Mouse (Mus musculus): ENCODE measurements around the gene Tnfsf12. TPM values are rescaled to one million over a fixed set of nuclear protein-coding genes. Genes with fewer than 3 reads are reported as not detected.
A peak's percentile ranks its signal among the peaks of the same experiment; 100 is the strongest.

Tnfsf12 gene
- polyA plus RNA-seq, 1 experiment = not detected

- WGBS = 51% methylated on average over 5 of the region's 5 CpGs
- no peaks in the 10 kb centered on the region for H3K4me1 ChIP-seq (ENCODE audit: control insufficient read depth, insufficient read depth, low read length)
- H3K27ac ChIP-seq (ENCODE audit: insufficient read depth, low read depth, low read length) = no peak overlapping the region
- no peak for TF ChIP-seq POLR2A (IDR thresholded peaks at IDR 0.05; ENCODE audit: insufficient read depth, low read depth, low read length)
- TF ChIP-seq CTCF (IDR thresholded peaks at IDR 0.05; ENCODE audit: insufficient read depth, low read depth, low read length) = no peak
- H3K4me3 ChIP-seq (ENCODE audit: insufficient read depth, low read depth, low read length) = no peak overlapping the region
Measured at GRCm38 (mm10) chr11:69715929-69716328, 20.3 kb upstream of the Tnfsf12 start.

- Histone ChIP-seq H3K4me3 (ENCODE audit: insufficient read depth, low read depth, low read length) (no peak overlapping the region), H3K27ac (ENCODE audit: insufficient read depth, low read depth, low read length) (no peak overlapping the region), H3K4me1 (ENCODE audit: control insufficient read depth, insufficient read depth, low read length) (no peaks in the 10 kb centered on the region)
- TF ChIP-seq POLR2A (IDR thresholded peaks at IDR 0.05; ENCODE audit: insufficient read depth, low read depth, low read length) = no peak
- TF ChIP-seq CTCF (IDR thresholded peaks at IDR 0.05; ENCODE audit: insufficient read depth, low read depth, low read length) = 0 out of 2 replicates have a peak, but pooled peaks have one; percentile 8
- 60% methylated on average over 9 of the region's 9 CpGs for WGBS
Measured at GRCm38 (mm10) chr11:69715482-69715881, 19.8 kb upstream of the Tnfsf12 start.

GRCm38 (mm10) chr11:69714636-69715329, 19.1 kb upstream of the Tnfsf12 start:
- TF ChIP-seq POLR2A (IDR thresholded peaks at IDR 0.05; ENCODE audit: insufficient read depth, low read depth, low read length) (no peak), CTCF (IDR thresholded peaks at IDR 0.05; ENCODE audit: insufficient read depth, low read depth, low read length) (no peak)
- 83% methylated on average over 18 of the region's 18 CpGs for WGBS
- no peak overlapping the region for H3K4me3 ChIP-seq (ENCODE audit: insufficient read depth, low read depth, low read length)

GRCm38 (mm10) chr11:69712954-69713672, 17.5 kb upstream of the Tnfsf12 start:
- no peaks in the 10 kb centered on the region for H3K4me1 ChIP-seq (ENCODE audit: control insufficient read depth, insufficient read depth, low read length)
- no peak for TF ChIP-seq CTCF (IDR thresholded peaks at IDR 0.05; ENCODE audit: insufficient read depth, low read depth, low read length)
- no peak for TF ChIP-seq POLR2A (IDR thresholded peaks at IDR 0.05; ENCODE audit: insufficient read depth, low read depth, low read length)
- H3K27ac ChIP-seq (ENCODE audit: insufficient read depth, low read depth, low read length) = no peak overlapping the region
- H3K4me3 ChIP-seq (ENCODE audit: insufficient read depth, low read depth, low read length) = no peak overlapping the region
- 90% methylated on average over 20 of the region's 20 CpGs for WGBS

More at GRCm38 (mm10) chr11:69714636-69715329, 19.1 kb upstream of the Tnfsf12 start:
- Histone ChIP-seq H3K4me1 (ENCODE audit: control insufficient read depth, insufficient read depth, low read length) (no peaks in the 10 kb centered on the region), H3K27ac (ENCODE audit: insufficient read depth, low read depth, low read length) (no peak overlapping the region)

GRCm38 (mm10) chr11:69711082-69711481, 15.4 kb upstream of the Tnfsf12 start:
- WGBS = 91% methylated on average over 2 of the region's 2 CpGs
- Histone ChIP-seq H3K4me1 (ENCODE audit: control insufficient read depth, insufficient read depth, low read length) (peaks cover 6% of the 10 kb centered on the region), H3K4me3 (ENCODE audit: insufficient read depth, low read depth, low read length) (no peak overlapping the region), H3K27ac (ENCODE audit: insufficient read depth, low read depth, low read length) (no peak overlapping the region)
- TF ChIP-seq POLR2A (IDR thresholded peaks at IDR 0.05; ENCODE audit: insufficient read depth, low read depth, low read length) (no peak), CTCF (IDR thresholded peaks at IDR 0.05; ENCODE audit: insufficient read depth, low read depth, low read length) (no peak)

GRCm38 (mm10) chr11:69710470-69710869, 14.8 kb upstream of the Tnfsf12 start:
- H3K4me3 ChIP-seq (ENCODE audit: insufficient read depth, low read depth, low read length) = no peak overlapping the region
- peaks cover 6% of the 10 kb centered on the region for H3K4me1 ChIP-seq (ENCODE audit: control insufficient read depth, insufficient read depth, low read length)
- TF ChIP-seq POLR2A (IDR thresholded peaks at IDR 0.05; ENCODE audit: insufficient read depth, low read depth, low read length) = no peak
- TF ChIP-seq CTCF (IDR thresholded peaks at IDR 0.05; ENCODE audit: insufficient read depth, low read depth, low read length) = no peak
- H3K27ac ChIP-seq (ENCODE audit: insufficient read depth, low read depth, low read length) = no peak overlapping the region
- 85% methylated on average over 3 of the region's 3 CpGs for WGBS

- 70% methylated on average over 11 of the region's 11 CpGs for WGBS
- peaks cover 6% of the 10 kb centered on the region for H3K4me1 ChIP-seq (ENCODE audit: control insufficient read depth, insufficient read depth, low read length)
- TF ChIP-seq CTCF (IDR thresholded peaks at IDR 0.05; ENCODE audit: insufficient read depth, low read depth, low read length) (no peak), POLR2A (IDR thresholded peaks at IDR 0.05; ENCODE audit: insufficient read depth, low read depth, low read length) (no peak)
- H3K27ac ChIP-seq (ENCODE audit: insufficient read depth, low read depth, low read length) = no peak overlapping the region
- no peak overlapping the region for H3K4me3 ChIP-seq (ENCODE audit: insufficient read depth, low read depth, low read length)
Measured at GRCm38 (mm10) chr11:69709554-69710446, 14.2 kb upstream of the Tnfsf12 start.

- Histone ChIP-seq H3K27ac (ENCODE audit: insufficient read depth, low read depth, low read length) (no peak overlapping the region), H3K4me3 (ENCODE audit: insufficient read depth, low read depth, low read length) (no peak overlapping the region), H3K4me1 (ENCODE audit: control insufficient read depth, insufficient read depth, low read length) (peaks cover 6% of the 10 kb centered on the region)
- 97% methylated on average over 3 of the region's 3 CpGs for WGBS
- TF ChIP-seq POLR2A (IDR thresholded peaks at IDR 0.05; ENCODE audit: insufficient read depth, low read depth, low read length) = no peak
- no peak for TF ChIP-seq CTCF (IDR thresholded peaks at IDR 0.05; ENCODE audit: insufficient read depth, low read depth, low read length)
Measured at GRCm38 (mm10) chr11:69708614-69709265, 13.1 kb upstream of the Tnfsf12 start.

Measured in olfactory bulb, adult 2 months (tissue).